8 mouse cellular contexts compared by ENCODE assay signal in the genomic region with DNA sequence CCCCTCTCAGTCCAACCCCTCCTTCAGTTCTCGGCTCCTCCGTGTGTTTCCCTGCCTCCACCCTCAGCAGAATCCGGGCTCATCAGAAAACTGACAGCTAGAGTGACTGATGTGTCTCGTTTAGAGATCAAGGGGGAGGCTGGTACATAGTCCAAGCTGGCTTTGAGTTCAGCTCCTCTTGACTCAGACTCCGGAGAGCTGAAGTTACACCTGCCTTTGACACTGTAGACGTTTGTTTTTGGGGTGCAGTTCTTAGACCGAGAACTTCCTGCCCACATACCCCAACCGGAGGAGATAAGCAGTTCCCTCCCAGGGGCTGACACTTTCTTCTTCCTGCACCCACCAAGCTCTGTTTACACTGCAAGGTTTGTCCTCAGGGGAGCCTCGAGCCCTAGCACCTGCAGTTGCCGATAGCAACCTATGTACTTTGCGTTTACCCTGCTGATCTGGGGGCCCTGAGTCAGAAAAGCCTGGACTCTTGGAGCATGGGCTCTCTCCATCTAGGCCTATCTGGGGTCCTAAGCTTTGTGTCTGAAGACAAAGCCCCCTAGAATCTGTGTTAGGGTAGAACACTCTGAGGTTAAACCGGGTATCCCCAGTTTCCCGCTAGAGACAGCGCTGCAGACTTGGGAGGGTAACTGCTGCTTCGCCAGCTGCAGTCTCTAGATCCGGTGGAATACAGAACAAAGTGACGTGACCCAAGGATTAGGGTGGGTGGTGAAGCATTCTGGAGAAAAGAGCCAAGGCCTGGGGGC. TPM values are rescaled to one million over a fixed set of nuclear protein-coding genes. Genes with fewer than 3 reads are reported as not detected.
DNase-seq lines count a peak whose midpoint lies in the region; ATAC-seq lines count a peak whose summit lies in the region.

No protein-coding gene starts in this region.

- H3K4me1 ChIP-seq in embryonic facial prominence, embryonic 15.5 days, result peaks cover 17% of the 10 kb centered on the region; the same call in 1 of the 2 replicates
- peaks cover 88% of the 10 kb centered on the region for H3K4me1 ChIP-seq in liver, embryonic 15.5 days (replicated peaks)

- peak overlapping the region; percentile 64 for H3K4me3 ChIP-seq in embryonic facial prominence, embryonic 15.5 days (replicated peaks)
- peak overlapping the region; percentile 82 for H3K4me3 ChIP-seq in liver, embryonic 15.5 days (replicated peaks)

- no peaks in the 10 kb centered on the region for H3K36me3 ChIP-seq in embryonic facial prominence, embryonic 15.5 days
- no peaks in the 10 kb centered on the region for H3K36me3 ChIP-seq in liver, embryonic 15.5 days (replicated peaks)

- WGBS in embryonic facial prominence, embryonic 15.5 days, result 4% methylated on average over 17 of the region's 17 CpGs
- under 1% methylated on average over 17 of the region's 17 CpGs for WGBS in liver, embryonic 15.5 days (ENCODE audit: insufficient replicate concordance)

- H3K4me2 ChIP-seq in embryonic facial prominence, embryonic 15.5 days (replicated peaks), result peak overlapping the region; percentile 97
- H3K4me2 ChIP-seq in liver, embryonic 15.5 days, result peak overlapping the region; percentile 96

- no peaks in the 10 kb centered on the region for H3K9me3 ChIP-seq in embryonic facial prominence, embryonic 15.5 days (replicated peaks)
- H3K9me3 ChIP-seq in liver, embryonic 15.5 days (replicated peaks), result no peaks in the 10 kb centered on the region

- H3K27ac ChIP-seq in embryonic facial prominence, embryonic 15.5 days (replicated peaks), result no peak overlapping the region
- H3K27ac ChIP-seq in liver, embryonic 15.5 days (replicated peaks), result peak overlapping the region; percentile 95

- peak overlapping the region; percentile 53 for H3K9ac ChIP-seq in embryonic facial prominence, embryonic 15.5 days
- H3K9ac ChIP-seq in liver, embryonic 15.5 days, result peak overlapping the region; percentile 84

- peak; percentile 29 for ATAC-seq in frontal cortex, adult (ENCODE audit: low TSS enrichment)
- ATAC-seq in embryonic facial prominence, embryonic 15.5 days (ENCODE audit: insufficient number of reproducible peaks, low FRiP score, low TSS enrichment, low read depth), result no peak
- ATAC-seq in liver, embryonic 15.5 days (ENCODE audit: insufficient read depth), result peak; percentile 30

- no peaks in the 10 kb centered on the region for H3K27me3 ChIP-seq in embryonic facial prominence, embryonic 15.5 days
- no peaks in the 10 kb centered on the region for H3K27me3 ChIP-seq in liver, embryonic 15.5 days

- DNase-seq in frontal cortex, postnatal 36 days (ENCODE audit: low spot score in 2 of 2), result no peak
- DNase-seq in induced T-regulatory cell, adult 2 months (ENCODE audit: low read depth), result peak; percentile 88
- DNase-seq in neural tube, embryonic 10.5 days (ENCODE audit: extremely low spot score, low spot score), result peak; percentile 34
- peak; percentile 72 for DNase-seq in yolk sac, embryonic 10.5 days (ENCODE audit: low spot score)
- DNase-seq in urinary bladder, adult 18-20 months (ENCODE audit: low spot score in 2 of 2), result no peak

RNA-seq across cellular contexts. Expression of gene Acss1, which starts 1.1 kb away (rescaled TPM):
- polyA plus RNA-seq in embryonic facial prominence, embryonic 15.5 days (2015; fragmentation: Nextera tagmentation; extraction: Ambion mirVana), result 6.7 and 8.0 TPM in 2 replicates
- polyA plus RNA-seq in liver, embryonic 15.5 days (2015; fragmentation: Nextera tagmentation; extraction: Ambion mirVana), result 45.3 and 50.8 TPM in 2 replicates

RNA-seq across cellular contexts. Expression of gene Vsx1, which starts 21.9 kb away (rescaled TPM):
- polyA plus RNA-seq in embryonic facial prominence, embryonic 15.5 days (2015; fragmentation: Nextera tagmentation; extraction: Ambion mirVana), result 0.05 TPM in 1 of 2 replicates, not detected in the other
- not detected in 2 replicates for polyA plus RNA-seq in liver, embryonic 15.5 days (2015; fragmentation: Nextera tagmentation; extraction: Ambion mirVana)

RNA-seq across cellular contexts. Expression of gene Apmap, which starts 58.9 kb away (rescaled TPM):
- 37.1 and 37.4 TPM in 2 replicates for polyA plus RNA-seq in embryonic facial prominence, embryonic 15.5 days (2015; fragmentation: Nextera tagmentation; extraction: Ambion mirVana)
- polyA plus RNA-seq in liver, embryonic 15.5 days (2015; fragmentation: Nextera tagmentation; extraction: Ambion mirVana), result 27.8 and 28.0 TPM in 2 replicates

Comparison
In these comparisons a context has a peak if more than half of its experiments do, and no peak if none do; other contexts are left out.
1. DNase-seq: peak in induced T-regulatory cell, adult 2 months (single experiment), neural tube, embryonic 10.5 days (single experiment) and yolk sac, embryonic 10.5 days (single experiment); none in frontal cortex, postnatal 36 days (0 of 2) and urinary bladder, adult 18-20 months (0 of 2).